In the genomic region with DNA sequence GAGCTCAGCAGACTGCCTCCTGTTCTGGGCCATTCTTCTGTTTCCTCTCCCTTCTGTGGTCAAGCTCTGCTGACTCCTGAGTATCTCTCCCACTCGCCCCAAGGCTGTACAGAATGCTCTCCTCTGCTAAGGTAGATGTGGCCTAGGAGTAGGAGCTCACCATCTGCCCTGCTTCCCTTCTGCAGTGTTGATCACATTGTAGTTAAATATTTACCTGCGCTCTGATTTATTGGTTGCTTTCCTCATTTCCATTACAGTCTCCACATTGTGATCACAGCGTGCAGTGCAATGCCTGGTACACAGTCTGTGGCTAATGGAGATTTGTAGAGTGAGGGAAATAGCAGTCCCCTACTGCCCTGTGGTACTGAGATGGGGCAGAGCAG, we compare ENCODE assay signal across 12 mouse cellular contexts.
DNase-seq lines count a peak whose midpoint lies in the region; ATAC-seq and TF ChIP-seq lines count a peak whose summit lies in the region.
"Had no signal": no experiment of that assay in that cellular context is flagged by ENCODE, and none has a peak within 500 bp of the region (broad histone marks: within the 10 kb centered on the region; RNA-seq: fewer than 3 reads in every experiment).

No protein-coding gene starts in this region.

- no peak for TF ChIP-seq CTCF in stomach, postnatal 0 days (IDR thresholded peaks at IDR 0.05; ENCODE audit: low read depth)
- TF ChIP-seq CTCF in hindbrain, postnatal 0 days (IDR thresholded peaks at IDR 0.05; ENCODE audit: low read depth): no peak

- no peaks in the 10 kb centered on the region for H3K9me3 ChIP-seq in stomach, embryonic 15.5 days
- no peaks in the 10 kb centered on the region for H3K9me3 ChIP-seq in stomach, postnatal 0 days (ENCODE audit: control insufficient read depth, low read length)
- H3K9me3 ChIP-seq in hindbrain, postnatal 0 days (ENCODE audit: low read length): no peaks in the 10 kb centered on the region
- no peaks in the 10 kb centered on the region for H3K9me3 ChIP-seq in stomach, embryonic 16.5 days (replicated peaks; ENCODE audit: control insufficient read depth, low read length)

- no peak for DNase-seq in stomach, postnatal 0 days (ENCODE audit: low spot score)
- no peak for DNase-seq in hindbrain, postnatal 0 days (ENCODE audit: low spot score)
- DNase-seq in kidney, postnatal 14 days: peak; percentile 52
- DNase-seq in adrenal gland, adult 18-20 months (ENCODE audit: low spot score in 2 of 2): no peak
- no peak for DNase-seq in ovary, adult 18-20 months (ENCODE audit: low spot score)
- DNase-seq in adrenal gland, postnatal 25 days: no peak
- DNase-seq: lung, postnatal 36 days; spleen, adult 18-20 months; thymus, postnatal 36 days had no signal

- ATAC-seq in stomach, embryonic 15.5 days (ENCODE audit: insufficient read depth, low FRiP score, low read depth): peak; percentile 50; the same call in 1 of the 2 replicates
- ATAC-seq in stomach, postnatal 0 days (ENCODE audit: low FRiP score, low TSS enrichment): no peak
- no peak for ATAC-seq in hindbrain, postnatal 0 days
- ATAC-seq in stomach, embryonic 16.5 days (ENCODE audit: insufficient read depth, low FRiP score): no peak
- ATAC-seq: activated CD4-positive, CD25-positive, alpha-beta regulatory T cell, adult 4 months had no signal

- H3K36me3 ChIP-seq in stomach, embryonic 15.5 days: no peaks in the 10 kb centered on the region
- H3K36me3 ChIP-seq in stomach, postnatal 0 days (ENCODE audit: control insufficient read depth, insufficient read depth, low read length): no peaks in the 10 kb centered on the region
- H3K36me3 ChIP-seq in hindbrain, postnatal 0 days (ENCODE audit: insufficient read depth, low read length): no peaks in the 10 kb centered on the region
- no peaks in the 10 kb centered on the region for H3K36me3 ChIP-seq in stomach, embryonic 16.5 days (ENCODE audit: control insufficient read depth, insufficient read depth, low read length)

- peaks cover 4% of the 10 kb centered on the region; the same call in 1 of the 2 replicates for H3K4me1 ChIP-seq in stomach, embryonic 15.5 days
- H3K4me1 ChIP-seq in stomach, postnatal 0 days (replicated peaks; ENCODE audit: control insufficient read depth, insufficient read depth): 0 out of 2 replicates have a peak, but pooled peaks cover 2% of the 10 kb centered on the region
- H3K4me1 ChIP-seq in hindbrain, postnatal 0 days (ENCODE audit: insufficient read depth, low read length): no peaks in the 10 kb centered on the region
- peaks cover 7% of the 10 kb centered on the region; the same call in 1 of the 2 replicates for H3K4me1 ChIP-seq in stomach, embryonic 16.5 days (ENCODE audit: control insufficient read depth, insufficient read depth, low read length)

- no peak overlapping the region for H3K9ac ChIP-seq in stomach, embryonic 15.5 days
- no peak overlapping the region for H3K9ac ChIP-seq in stomach, postnatal 0 days (ENCODE audit: low read length)
- no peak overlapping the region for H3K9ac ChIP-seq in hindbrain, postnatal 0 days (replicated peaks; ENCODE audit: low read length)
- H3K9ac ChIP-seq in stomach, embryonic 16.5 days (ENCODE audit: low read length): no peak overlapping the region

- 67% methylated on average over 3 of the region's 3 CpGs for WGBS in stomach, embryonic 15.5 days
- WGBS in stomach, postnatal 0 days: 66% methylated on average over 3 of the region's 3 CpGs
- 67% methylated on average over 3 of the region's 3 CpGs for whole genome bisulfite sequencing in hindbrain, postnatal 0 days
- 77% methylated on average over 3 of the region's 3 CpGs for WGBS in stomach, embryonic 16.5 days

- H3K27me3 ChIP-seq in stomach, embryonic 15.5 days (replicated peaks): no peaks in the 10 kb centered on the region
- no peaks in the 10 kb centered on the region for H3K27me3 ChIP-seq in stomach, postnatal 0 days (ENCODE audit: control insufficient read depth, insufficient read depth, low read length)
- H3K27me3 ChIP-seq in hindbrain, postnatal 0 days (ENCODE audit: insufficient read depth, low read length): no peaks in the 10 kb centered on the region
- H3K27me3 ChIP-seq in stomach, embryonic 16.5 days (ENCODE audit: control insufficient read depth, insufficient read depth, low read length): no peaks in the 10 kb centered on the region

- TF ChIP-seq EP300 in stomach, postnatal 0 days (optimal IDR thresholded peaks at IDR 0.05): no peak

- peak overlapping the region; percentile 59 for H3K27ac ChIP-seq in stomach, embryonic 15.5 days
- H3K27ac ChIP-seq in stomach, postnatal 0 days (replicated peaks): no peak overlapping the region
- H3K27ac ChIP-seq in hindbrain, postnatal 0 days: 0 out of 2 replicates have a peak overlapping the region, but pooled peaks have one; percentile 41
- H3K27ac ChIP-seq in stomach, embryonic 16.5 days (ENCODE audit: low read length): peak overlapping the region; percentile 38; the same call in 1 of the 2 replicates

- no peak overlapping the region for H3K4me2 ChIP-seq in stomach, embryonic 15.5 days
- no peak overlapping the region for H3K4me2 ChIP-seq in stomach, postnatal 0 days (replicated peaks; ENCODE audit: low read depth)
- H3K4me2 ChIP-seq in hindbrain, postnatal 0 days (ENCODE audit: low read depth, low read length): no peak overlapping the region
- no peak overlapping the region for H3K4me2 ChIP-seq in stomach, embryonic 16.5 days (ENCODE audit: low read depth, low read length)

- H3K4me3 ChIP-seq in stomach, embryonic 15.5 days (replicated peaks): no peak overlapping the region
- no peak overlapping the region for H3K4me3 ChIP-seq in stomach, postnatal 0 days (ENCODE audit: low read depth, low read length)
- H3K4me3 ChIP-seq in hindbrain, postnatal 0 days (ENCODE audit: low read length): no peak overlapping the region
- no peak overlapping the region for H3K4me3 ChIP-seq in stomach, embryonic 16.5 days (replicated peaks; ENCODE audit: low read length)
